ENCODE assay signal across 8 mouse cellular contexts in genomic region chr5:129534500-129534899, GRCm38 (mm10). TPM values are rescaled to one million over a fixed set of nuclear protein-coding genes. Genes with fewer than 3 reads are reported as not detected.
A peak's percentile ranks its signal among the peaks of the same experiment; 100 is the strongest.
DNase-seq lines count a peak whose midpoint lies in the region; ATAC-seq and TF ChIP-seq lines count a peak whose summit lies in the region.

No protein-coding gene starts in this region.

- no peaks in the 10 kb centered on the region for H3K9me3 ChIP-seq in forebrain, embryonic 14.5 days (replicated peaks; ENCODE audit: control insufficient read depth, low read length)
- no peaks in the 10 kb centered on the region for H3K9me3 ChIP-seq in forebrain, embryonic 11.5 days (ENCODE audit: control insufficient read depth, low read length)
- H3K9me3 ChIP-seq in neural tube, embryonic 15.5 days (replicated peaks): no peaks in the 10 kb centered on the region

- no peak overlapping the region for H3K4me2 ChIP-seq in forebrain, embryonic 14.5 days (ENCODE audit: low read length)
- no peak overlapping the region for H3K4me2 ChIP-seq in forebrain, embryonic 11.5 days (ENCODE audit: low read depth, low read length, severe bottlenecking)
- H3K4me2 ChIP-seq in neural tube, embryonic 15.5 days: no peak overlapping the region

- no peak overlapping the region for H3K9ac ChIP-seq in forebrain, embryonic 14.5 days (ENCODE audit: low read length)
- H3K9ac ChIP-seq in forebrain, embryonic 11.5 days (ENCODE audit: low read length): no peak overlapping the region
- H3K9ac ChIP-seq in neural tube, embryonic 15.5 days (replicated peaks): no peak overlapping the region

- peaks cover 28% of the 10 kb centered on the region for H3K36me3 ChIP-seq in forebrain, embryonic 14.5 days (ENCODE audit: control insufficient read depth, insufficient read depth, low read length)
- no peaks in the 10 kb centered on the region; the same call in 1 of the 2 replicates for H3K36me3 ChIP-seq in forebrain, embryonic 11.5 days (ENCODE audit: control insufficient read depth, insufficient read depth, low read length)
- peaks cover 31% of the 10 kb centered on the region for H3K36me3 ChIP-seq in neural tube, embryonic 15.5 days

- DNase-seq in forebrain, embryonic 14.5 days (ENCODE audit: low spot score): peak; percentile 49
- DNase-seq in forebrain, embryonic 11.5 days (ENCODE audit: low spot score): no peak
- peak; percentile 45 to 71 for DNase-seq in cerebellum, adult 2 months
- peak; percentile 49 to 78 for DNase-seq in heart, postnatal 10 days
- DNase-seq in lung, adult 18-20 months: peak; percentile 57 to 60
- DNase-seq in spleen, postnatal 36 days (ENCODE audit: low spot score in 2 of 2): no peak

- intact Hi-C loops in heart, postnatal 10 days (cut with DNase I): no loop called here

- H3K27me3 ChIP-seq in forebrain, embryonic 14.5 days (replicated peaks; ENCODE audit: control insufficient read depth, insufficient read depth, low read length): no peaks in the 10 kb centered on the region
- no peaks in the 10 kb centered on the region for H3K27me3 ChIP-seq in forebrain, embryonic 11.5 days (ENCODE audit: control insufficient read depth, insufficient read depth, low read length)
- no peaks in the 10 kb centered on the region for H3K27me3 ChIP-seq in cerebellum, adult 2 months (ENCODE audit: control insufficient read depth, insufficient read depth, low read length)
- no peaks in the 10 kb centered on the region for H3K27me3 ChIP-seq in neural tube, embryonic 15.5 days (replicated peaks)

- TF ChIP-seq CTCF in cerebellum, adult 2 months (IDR thresholded peaks at IDR 0.05; ENCODE audit: borderline replicate concordance, insufficient read depth, low read depth, low read length): no peak

- H3K4me1 ChIP-seq in forebrain, embryonic 14.5 days (ENCODE audit: control insufficient read depth, insufficient read depth, low read length): no peaks in the 10 kb centered on the region
- no peaks in the 10 kb centered on the region for H3K4me1 ChIP-seq in forebrain, embryonic 11.5 days (replicated peaks; ENCODE audit: control insufficient read depth, insufficient read depth, low read length)
- peaks cover 9% of the 10 kb centered on the region for H3K4me1 ChIP-seq in cerebellum, adult 2 months (ENCODE audit: control insufficient read depth, insufficient read depth, low read length)
- no peaks in the 10 kb centered on the region for H3K4me1 ChIP-seq in neural tube, embryonic 15.5 days

- ATAC-seq in forebrain, embryonic 14.5 days: no peak
- ATAC-seq in forebrain, embryonic 11.5 days (replicated peaks; ENCODE audit: low FRiP score): no peak
- no peak for ATAC-seq in neural tube, embryonic 15.5 days (ENCODE audit: low FRiP score)
- ATAC-seq in monocyte, adult 5-6 weeks (replicated peaks; ENCODE audit: insufficient number of reproducible peaks, low FRiP score, low TSS enrichment, poor library complexity, severe bottlenecking): no peak

- no peak overlapping the region for H3K4me3 ChIP-seq in forebrain, embryonic 14.5 days (ENCODE audit: low read depth, low read length)
- H3K4me3 ChIP-seq in forebrain, embryonic 11.5 days (ENCODE audit: low read depth, low read length): no peak overlapping the region
- H3K4me3 ChIP-seq in cerebellum, adult 2 months (replicated peaks; ENCODE audit: insufficient read depth, low read depth, low read length): no peak overlapping the region
- H3K4me3 ChIP-seq in neural tube, embryonic 15.5 days (replicated peaks): no peak overlapping the region

- WGBS in forebrain, embryonic 14.5 days: 90% methylated on average over 2 of the region's 2 CpGs
- WGBS in forebrain, embryonic 11.5 days: 94% methylated on average over 2 of the region's 2 CpGs
- 13% methylated on average over 2 of the region's 2 CpGs for WGBS in cerebellum, adult 2 months
- 80% methylated on average over 2 of the region's 2 CpGs for WGBS in neural tube, embryonic 15.5 days

- H3K27ac ChIP-seq in forebrain, embryonic 14.5 days (ENCODE audit: low read depth, low read length): no peak overlapping the region
- no peak overlapping the region for H3K27ac ChIP-seq in forebrain, embryonic 11.5 days (ENCODE audit: low read depth, low read length)
- peak overlapping the region; percentile 10; the same call in 1 of the 2 replicates for H3K27ac ChIP-seq in cerebellum, adult 2 months (ENCODE audit: insufficient read depth, low read length)
- H3K27ac ChIP-seq in neural tube, embryonic 15.5 days (replicated peaks): no peak overlapping the region

- no peak for TF ChIP-seq POLR2A in cerebellum, adult 2 months (IDR thresholded peaks at IDR 0.05; ENCODE audit: borderline replicate concordance, insufficient read depth, low read length)

RNA-seq across cellular contexts. Expression of gene Sfswap, which starts 33.5 kb away (rescaled TPM):
- polyA plus RNA-seq in forebrain, embryonic 14.5 days (2014; fragmentation: Nextera tagmentation; extraction: Ambion mirVana): 37.7 and 47.9 TPM in 2 replicates
- polyA plus RNA-seq in forebrain, embryonic 11.5 days (2014; fragmentation: Nextera tagmentation; extraction: Ambion mirVana): 61.6 and 62.9 TPM in 2 replicates
- polyA plus RNA-seq in cerebellum, adult 2 months (2012; rRNA removed): 191 and 194 TPM in 2 replicates
- total RNA-seq in heart, postnatal 10 days (2021): 10 to 100 TPM; 48.7 to 50.1 TPM
- 44.9 and 49.7 TPM in 2 replicates for polyA plus RNA-seq in neural tube, embryonic 15.5 days (2015; fragmentation: Nextera tagmentation; extraction: Ambion mirVana)
- 104 to 140 TPM (median 114 TPM) in 3 replicates for total RNA-seq in monocyte, adult 5-6 weeks (2017)

RNA-seq across cellular contexts. Expression of gene Mmp17, which starts 49.5 kb away (rescaled TPM):
- 7.9 and 9.8 TPM in 2 replicates for polyA plus RNA-seq in forebrain, embryonic 14.5 days (2014; fragmentation: Nextera tagmentation; extraction: Ambion mirVana)
- 6.5 and 8.4 TPM in 2 replicates for polyA plus RNA-seq in forebrain, embryonic 11.5 days (2014; fragmentation: Nextera tagmentation; extraction: Ambion mirVana)
- polyA plus RNA-seq in cerebellum, adult 2 months (2012; rRNA removed): 22.8 and 25.2 TPM in 2 replicates
- total RNA-seq in heart, postnatal 10 days (2021): 1 to 10 TPM in 1 of 2 experiments, under 1 TPM in 1; 0.89 to 1.7 TPM
- polyA plus RNA-seq in neural tube, embryonic 15.5 days (2015; fragmentation: Nextera tagmentation; extraction: Ambion mirVana): 10.1 and 12.0 TPM in 2 replicates
- 0.10 to 0.29 TPM in 2 of 3 replicates, not detected in the other for total RNA-seq in monocyte, adult 5-6 weeks (2017)

Comparison
In these comparisons a context has a peak if more than half of its experiments do, and no peak if none do; other contexts are left out.
1. DNase-seq: peak in forebrain, embryonic 14.5 days (single experiment), cerebellum, adult 2 months (2 of 2), heart, postnatal 10 days (2 of 2) and lung, adult 18-20 months (2 of 2); none in forebrain, embryonic 11.5 days (single experiment) and spleen, postnatal 36 days (0 of 2).